Mouse (Mus musculus) fibroblast of lung, adult 2 months (primary cell): ENCODE data around the gene Hnrnpl.

Experiments used
- DNase-seq: peaks from one replicate; pipeline ENCODE4 v3.0.0-alpha.2; 2011; ENCODE audit warnings: low read depth

Gene Hnrnpl

DNA sequence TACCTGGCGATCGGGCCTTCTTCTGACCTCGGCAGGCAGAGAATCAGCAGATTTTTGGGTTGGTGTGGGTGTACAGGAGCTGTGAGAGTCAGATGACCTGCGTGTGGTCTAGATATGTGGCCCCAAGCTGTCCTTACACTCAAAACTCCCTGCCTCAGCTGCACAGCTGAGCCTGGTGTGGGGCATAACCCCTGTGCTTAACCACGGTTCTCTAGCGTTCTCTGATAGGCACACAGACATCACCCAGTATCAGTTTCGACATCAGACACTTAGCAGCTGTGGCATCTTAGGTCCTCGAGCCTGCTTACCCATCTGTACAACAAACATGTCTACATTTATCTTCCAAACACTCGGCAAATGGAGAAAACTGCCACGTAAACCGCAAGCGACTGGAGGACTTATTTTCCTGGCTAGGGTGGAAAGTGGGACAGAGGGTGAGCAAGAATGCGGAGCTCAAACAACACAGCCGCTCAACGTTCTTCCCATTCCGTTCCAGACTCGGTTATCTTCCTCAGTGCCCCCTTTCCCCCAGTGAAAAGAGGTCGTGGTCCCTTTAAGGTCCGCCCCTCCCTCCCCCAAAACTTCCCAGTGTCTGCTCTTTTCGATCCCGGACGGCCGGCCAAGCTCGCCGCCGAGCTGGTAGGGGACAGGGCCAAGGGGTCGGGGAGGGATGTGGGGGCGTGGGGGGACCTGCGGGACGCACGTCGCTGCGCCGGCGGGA is at the start of gene Hnrnpl:
Hnrnpl (plus strand) TSS at position 321 of the 721 bp plus-strand sequence.
- no peak for DNase-seq

DNA sequence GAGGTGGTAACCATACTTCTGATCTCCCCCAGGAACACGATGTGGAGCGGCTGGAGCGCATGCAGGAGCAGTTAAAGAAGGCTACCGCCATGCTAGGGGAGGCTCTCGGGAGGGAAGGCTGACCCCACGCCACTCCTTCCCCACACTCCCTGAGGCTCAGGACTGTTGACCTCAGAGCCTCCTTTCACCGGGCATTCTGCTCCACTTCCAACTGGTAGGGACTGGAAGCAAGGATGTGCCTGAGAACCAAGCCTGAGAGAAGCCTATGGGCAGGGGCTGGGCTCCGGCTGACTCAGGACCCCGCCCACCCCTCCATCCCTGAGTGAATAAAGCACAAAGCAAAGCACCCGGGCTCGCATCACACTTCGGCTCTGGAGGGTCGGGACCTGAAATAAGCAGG is 49.7 kb upstream of the Hnrnpl start:
- DNase-seq: no peak

DNA sequence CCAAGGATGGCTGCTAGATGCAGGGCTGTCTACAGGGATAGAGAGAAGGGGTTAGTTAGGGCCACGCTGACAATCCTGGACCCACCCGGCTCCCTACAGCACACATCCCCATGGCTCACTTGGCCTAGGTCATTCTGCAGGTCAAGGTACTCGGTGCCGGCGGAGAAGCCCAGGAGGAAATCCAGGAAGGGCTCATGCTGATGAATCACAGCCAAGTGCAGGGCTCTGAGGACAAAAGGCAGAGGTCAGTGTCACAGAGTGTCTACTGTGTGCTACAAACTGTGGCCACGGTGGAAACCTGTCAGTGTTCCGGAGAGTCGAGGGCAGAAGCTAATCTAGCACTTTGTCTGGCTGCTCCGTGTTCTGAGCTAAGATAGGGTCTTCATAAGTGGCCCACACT is 46.4 kb upstream of the Hnrnpl start:
- no peak for DNase-seq

DNA sequence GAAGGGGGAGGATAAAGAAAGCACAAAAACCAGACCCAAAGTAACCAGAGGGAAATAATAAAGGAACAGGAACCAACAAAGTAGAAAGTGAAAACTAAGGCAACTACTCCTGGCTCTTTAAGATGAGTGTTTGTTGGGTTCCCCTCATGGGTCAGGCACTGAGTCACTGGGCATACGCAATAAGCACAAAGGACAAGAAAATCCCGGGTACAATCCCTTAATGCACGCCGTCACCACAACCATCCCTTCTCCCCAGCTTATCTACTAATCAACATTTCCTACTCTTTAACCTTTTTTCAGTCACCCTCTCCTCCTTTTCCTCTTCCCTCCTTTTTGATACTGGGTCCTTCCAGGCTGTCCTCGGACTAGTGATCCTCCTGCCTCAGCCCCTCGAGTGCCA is 43.1 kb upstream of the Hnrnpl start:
- DNase-seq: no peak

DNA sequence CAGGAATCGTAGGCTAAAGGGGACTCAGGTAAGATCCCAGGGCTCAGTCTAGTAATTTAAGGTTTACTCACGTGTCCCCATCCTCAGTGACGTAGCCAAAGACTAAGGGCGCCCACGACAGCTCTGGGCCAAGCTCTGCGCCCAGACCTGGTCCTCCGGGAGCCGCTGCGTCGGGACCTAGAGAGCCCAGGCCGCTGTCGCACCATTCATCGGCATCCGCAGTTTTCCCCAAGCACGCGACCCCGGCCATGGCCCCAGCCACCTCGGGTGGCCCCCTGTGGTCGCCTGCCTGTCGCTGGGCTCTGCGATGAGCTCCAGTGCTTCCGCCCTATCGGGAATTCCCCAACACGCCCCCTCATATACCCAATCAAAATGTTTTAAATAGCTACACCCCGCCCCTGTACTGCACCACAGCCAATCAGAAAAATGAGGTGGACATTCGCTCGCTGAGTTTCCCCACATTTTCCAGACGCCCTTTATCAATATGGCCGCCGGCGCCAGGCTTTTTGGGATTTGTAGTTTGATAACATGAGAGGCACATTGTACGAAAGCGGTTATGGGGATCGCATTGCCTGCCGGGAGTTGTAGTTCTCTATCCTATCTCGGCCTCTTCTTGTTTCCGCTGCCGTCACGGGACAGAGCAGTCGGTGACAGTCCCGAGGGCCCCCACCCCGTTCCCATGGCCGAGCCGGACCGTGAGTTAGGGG is 42.0 kb upstream of the Hnrnpl start, which contains the start of gene Sirt2:
Sirt2 (plus strand) TSS at position 563 of the 707 bp plus-strand sequence.
- DNase-seq: peak; percentile 98

DNA sequence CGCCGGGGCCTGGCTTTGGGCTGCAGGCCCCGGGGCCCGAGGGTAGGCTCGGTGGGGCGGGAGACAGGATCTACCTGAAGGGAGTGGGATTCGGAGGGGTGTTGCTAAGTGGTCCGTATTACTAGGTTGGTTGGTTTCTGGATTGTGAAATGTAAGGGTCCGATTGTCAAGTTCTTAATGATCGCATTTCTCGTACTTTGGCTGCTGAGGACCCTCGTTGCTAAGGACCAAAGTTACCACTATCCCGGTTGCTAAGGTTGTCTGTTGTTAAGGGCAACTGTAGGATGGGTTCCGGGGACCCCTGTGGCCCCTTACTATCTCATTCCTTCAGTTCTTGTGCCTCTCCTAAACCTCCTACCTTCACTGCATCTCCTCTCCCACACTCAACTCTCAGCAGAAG is 41.4 kb upstream of the Hnrnpl start:
- DNase-seq: no peak

DNA sequence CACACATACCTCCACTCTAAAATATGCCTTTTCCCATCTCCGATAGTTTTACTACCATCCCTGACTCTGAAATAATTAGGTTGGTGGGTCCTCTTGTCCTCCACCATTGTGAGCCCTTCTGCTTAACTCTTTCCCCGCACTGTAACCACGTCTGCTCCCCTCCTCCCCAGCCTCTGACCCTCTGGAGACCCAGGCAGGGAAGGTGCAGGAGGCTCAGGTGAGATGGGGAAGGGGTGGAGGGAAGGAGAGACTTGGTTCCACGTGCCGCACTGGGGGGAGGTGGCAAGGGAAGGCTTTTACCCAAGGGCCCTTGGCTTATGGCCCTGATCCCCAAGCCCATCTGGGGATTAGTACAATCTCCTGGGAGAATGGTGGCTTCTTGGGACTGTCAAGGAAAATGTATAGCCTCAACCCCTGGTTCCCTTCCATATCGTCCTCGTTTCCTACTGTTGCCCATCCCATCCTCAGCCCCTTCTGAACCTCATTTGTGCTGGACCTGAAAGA is 40.8 kb upstream of the Hnrnpl start, which contains the start of gene Nfkbib:
Nfkbib (minus strand) TSS at position 51 of the 504 bp plus-strand sequence.
- no peak for DNase-seq

DNA sequence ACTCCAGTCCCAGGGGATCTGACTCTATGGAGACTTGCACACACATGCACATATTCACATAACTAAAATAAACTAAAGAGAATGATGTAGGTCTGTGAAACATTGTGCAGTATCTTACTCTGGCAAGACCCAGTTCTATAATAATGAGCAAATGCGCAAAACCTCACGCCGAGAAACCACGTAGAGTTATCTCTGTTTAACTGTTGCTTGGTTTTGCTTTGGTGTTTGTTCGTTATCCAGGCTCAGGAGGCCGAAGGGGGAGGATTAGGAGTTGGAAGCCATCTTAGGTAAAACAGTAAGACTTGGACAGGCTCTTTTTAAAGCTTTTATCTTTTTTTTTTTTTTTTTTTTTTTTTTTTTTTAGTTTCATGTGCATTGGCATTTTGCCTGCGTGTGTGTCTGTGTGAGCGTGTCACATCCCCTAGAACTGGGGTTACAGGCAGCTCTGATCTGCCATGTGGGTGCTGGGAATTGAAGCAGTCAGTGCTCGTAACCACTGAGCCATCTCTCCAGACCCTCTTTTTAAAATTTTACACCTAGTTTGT is 38.9 kb upstream of the Hnrnpl start:
- no peak for DNase-seq

DNA sequence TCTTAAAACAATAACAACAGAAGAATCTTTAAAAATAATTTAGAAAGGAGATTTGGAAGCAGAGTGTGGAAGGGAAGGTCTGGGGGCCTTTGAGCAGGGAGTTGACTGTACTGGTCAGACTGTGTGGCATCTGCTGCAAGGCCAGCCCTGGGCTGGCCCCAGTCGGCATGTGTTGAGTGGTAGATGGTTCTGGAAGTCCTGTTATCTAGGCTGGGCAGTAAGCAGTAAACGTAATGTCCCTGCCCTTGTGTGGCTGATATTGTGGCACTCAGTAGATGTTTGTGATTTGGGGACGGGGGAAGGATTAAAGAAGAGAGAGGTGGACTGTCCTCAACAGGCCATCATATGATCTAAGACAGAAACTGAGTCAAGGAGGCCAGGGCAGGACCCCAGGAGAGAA is 38.0 kb upstream of the Hnrnpl start:
- no peak for DNase-seq

DNA sequence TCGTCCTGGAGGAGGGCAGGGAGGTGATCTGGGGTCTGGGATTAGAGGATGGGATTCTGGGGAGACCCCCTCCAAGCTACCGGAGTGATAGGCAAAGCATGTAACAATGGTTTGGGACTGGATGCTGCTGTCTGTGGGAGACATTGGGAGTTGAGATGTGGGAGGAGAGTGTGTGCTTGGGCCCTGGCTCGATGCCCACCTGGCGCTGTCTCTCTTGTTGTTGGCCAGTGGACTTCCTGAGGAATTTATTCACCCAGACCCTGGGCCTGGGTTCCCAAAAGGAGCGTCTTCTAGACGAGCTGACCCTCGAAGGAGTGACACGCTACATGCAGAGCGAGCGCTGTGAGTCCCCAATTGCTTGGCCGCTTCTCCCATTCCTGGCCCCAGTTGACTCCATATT is 36.5 kb upstream of the Hnrnpl start:
- DNase-seq: no peak

DNA sequence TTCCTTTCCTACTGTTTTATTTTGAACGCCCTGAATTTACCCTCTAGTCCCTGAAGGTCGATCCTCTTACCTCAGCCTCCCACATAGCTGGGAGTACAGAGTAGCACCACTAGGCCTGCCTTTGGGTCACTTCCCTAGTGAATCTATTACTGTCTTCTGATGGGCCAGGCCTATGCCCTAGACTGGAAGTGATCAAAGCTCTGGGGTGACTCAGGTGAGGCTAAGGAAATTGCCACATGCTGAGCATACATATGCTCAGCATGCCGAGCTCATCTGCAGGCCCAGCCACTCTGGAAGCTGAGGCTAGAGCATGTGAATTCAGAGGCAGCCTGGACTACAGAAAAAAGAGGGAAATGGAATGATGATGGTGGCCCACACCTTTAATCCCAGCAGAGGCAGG is 35.2 kb upstream of the Hnrnpl start:
- DNase-seq: no peak

DNA sequence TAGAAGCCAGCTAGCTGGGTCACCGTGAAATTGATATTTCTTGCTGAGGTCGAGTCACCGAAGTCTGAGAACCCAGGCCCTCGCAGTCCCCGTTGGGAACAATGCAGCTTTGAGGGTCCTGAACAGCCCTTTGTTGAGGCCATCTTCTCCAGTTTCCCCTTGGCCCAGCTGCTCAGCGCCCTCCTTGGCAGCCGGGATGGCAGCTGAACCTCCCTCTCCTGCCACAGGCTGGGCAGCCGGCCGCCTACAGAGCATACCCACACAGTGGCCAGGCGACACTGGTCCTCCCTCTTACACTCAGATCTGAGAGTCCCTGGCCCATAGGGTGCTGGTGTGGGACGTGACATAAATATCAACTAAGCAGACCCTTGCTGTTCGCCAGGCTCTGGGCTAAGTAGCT is 34.2 kb upstream of the Hnrnpl start:
- no peak for DNase-seq

DNA sequence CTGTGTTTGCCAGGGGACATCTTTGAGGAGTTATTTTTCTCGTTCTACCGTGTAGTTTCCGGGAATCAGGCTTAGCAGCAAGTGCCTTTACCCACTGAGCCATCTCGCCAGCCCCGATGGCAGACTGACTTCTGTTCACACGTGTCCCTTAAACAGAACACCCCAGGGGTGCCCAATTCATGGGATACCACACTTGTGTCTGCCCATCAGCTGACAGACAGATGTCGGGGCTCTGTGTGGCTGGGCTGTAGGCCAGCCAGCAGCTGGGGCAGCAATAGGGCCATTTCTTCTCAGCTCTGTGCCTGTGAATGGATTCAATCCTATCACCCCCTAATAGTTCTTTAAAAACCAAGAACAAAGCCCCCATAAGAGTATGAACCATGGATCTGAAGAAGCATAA is 33.2 kb upstream of the Hnrnpl start:
- DNase-seq: no peak

DNA sequence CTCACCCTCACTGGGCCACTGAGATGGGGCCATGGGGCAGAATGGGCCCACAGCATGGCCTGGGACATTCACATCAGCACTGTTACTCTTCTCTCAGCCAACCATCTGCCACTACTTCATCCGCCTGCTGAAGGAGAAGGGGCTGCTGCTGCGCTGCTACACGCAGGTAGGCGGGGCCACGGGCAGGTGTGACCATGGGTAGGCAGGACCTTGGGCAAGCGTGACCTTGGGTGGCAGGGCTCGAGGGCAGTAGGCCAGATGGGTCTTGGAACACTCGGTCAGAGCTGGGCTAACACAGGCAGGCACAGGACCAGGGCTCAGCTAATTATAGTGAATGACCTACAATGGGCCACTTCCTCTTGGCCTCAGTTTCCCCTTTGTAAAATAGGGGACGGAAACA is 29.5 kb upstream of the Hnrnpl start:
- DNase-seq: no peak

DNA sequence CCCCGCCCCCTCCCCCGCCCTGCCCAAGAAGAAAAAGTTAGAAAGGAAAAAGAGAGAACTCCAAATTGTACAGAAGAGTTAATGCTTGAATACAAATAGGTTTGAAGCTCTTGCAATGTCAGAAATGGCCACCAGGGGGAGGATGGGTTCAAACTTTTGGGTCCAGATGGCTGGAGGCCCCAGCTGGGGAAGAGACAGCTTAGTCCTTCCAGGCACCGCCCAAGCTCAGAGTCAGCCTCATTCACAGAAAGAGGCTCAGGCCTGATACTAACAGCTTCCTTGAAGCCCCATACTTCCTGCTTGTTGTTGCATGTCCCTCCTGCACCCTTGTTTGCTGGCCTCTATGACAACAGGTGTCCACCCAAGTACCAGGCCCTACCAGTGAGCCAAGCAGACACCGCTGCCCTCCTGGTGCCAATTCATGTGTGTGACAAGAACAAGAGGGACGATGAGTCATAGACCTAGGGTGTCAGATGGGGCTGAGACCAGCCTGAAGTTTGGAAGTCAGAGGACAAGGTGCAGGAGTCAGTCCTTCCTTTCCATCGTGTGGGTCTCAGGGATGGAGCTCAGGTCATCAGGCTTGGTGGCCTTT is 28.2 kb upstream of the Hnrnpl start:
- DNase-seq: peak; percentile 66

DNA sequence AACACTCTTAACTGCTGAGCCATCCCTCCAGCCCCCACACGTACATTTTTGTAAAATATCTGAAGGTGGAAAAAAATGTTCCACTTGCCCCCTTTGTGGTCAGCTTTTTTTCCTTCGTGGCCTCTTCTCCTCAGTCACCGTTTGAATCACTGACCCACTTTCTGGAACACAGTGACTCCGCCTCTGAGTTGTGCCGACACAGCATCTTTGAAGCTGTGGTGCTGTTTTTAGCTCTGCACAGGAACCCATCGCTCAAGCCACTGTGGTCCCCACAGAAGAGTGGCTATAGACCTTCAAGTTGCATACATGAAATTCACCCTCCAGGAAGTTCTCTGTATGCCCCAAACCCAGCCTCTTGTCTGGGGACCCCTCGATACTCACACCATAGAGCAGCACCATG is 27.5 kb upstream of the Hnrnpl start:
- no peak for DNase-seq

DNA sequence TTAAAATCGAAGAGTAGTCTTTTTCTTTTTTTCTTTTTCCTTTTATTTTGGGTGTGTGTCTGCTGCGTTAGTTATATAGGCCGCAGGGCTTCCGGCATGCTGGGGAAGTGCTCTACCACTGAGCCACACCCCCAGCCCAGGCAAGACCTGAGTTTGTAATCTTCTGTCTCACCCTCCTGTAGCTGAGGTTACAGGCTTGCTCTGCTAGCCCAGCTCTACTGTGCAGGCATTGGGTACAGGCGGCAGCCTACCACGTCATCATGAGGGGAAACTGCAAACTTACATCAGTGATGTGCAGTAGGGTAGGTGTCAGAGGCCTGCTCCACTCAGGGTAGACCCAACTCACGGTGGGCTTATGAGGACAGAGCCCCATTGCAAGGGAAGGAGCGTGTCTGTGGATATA is 27.1 kb upstream of the Hnrnpl start:
- no peak for DNase-seq

DNA sequence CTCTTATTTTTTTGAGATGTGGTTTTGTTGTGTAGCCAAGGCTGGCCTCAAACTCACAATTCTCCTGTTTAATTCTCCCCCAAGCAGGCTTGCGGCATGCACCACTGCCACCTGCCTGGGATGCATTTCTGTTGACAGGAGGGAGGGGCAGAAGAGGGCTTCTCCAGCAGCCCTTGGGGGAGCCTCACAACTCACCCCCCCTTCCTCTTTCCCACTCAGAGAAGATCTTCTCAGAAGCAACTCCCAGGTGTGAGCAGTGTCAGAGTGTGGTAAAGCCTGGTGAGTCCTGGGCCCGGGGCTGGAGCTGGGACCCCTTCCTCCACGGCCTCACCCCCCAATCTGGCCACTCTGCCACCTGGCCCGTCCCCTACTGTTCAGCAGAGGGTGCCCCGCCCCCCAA is 23.2 kb upstream of the Hnrnpl start:
- DNase-seq: no peak

DNA sequence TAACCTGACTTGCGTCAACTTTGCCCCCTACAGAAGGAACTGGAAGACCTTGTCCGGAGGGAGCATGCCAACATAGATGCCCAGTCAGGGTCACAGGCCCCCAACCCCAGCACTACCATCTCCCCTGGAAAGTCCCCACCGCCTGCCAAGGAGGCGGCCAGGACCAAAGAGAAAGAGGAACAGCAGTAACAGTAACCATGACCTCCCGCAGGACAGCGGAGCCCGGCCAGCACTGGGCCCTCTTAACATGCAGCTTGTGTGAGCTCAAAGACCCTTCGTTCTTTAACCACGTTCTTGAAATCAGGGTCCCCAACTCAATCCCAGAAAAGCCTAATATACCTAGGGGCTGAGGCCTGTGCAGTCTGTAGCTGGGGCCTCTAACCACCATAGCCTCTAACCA is 20.5 kb upstream of the Hnrnpl start:
- no peak for DNase-seq

DNA sequence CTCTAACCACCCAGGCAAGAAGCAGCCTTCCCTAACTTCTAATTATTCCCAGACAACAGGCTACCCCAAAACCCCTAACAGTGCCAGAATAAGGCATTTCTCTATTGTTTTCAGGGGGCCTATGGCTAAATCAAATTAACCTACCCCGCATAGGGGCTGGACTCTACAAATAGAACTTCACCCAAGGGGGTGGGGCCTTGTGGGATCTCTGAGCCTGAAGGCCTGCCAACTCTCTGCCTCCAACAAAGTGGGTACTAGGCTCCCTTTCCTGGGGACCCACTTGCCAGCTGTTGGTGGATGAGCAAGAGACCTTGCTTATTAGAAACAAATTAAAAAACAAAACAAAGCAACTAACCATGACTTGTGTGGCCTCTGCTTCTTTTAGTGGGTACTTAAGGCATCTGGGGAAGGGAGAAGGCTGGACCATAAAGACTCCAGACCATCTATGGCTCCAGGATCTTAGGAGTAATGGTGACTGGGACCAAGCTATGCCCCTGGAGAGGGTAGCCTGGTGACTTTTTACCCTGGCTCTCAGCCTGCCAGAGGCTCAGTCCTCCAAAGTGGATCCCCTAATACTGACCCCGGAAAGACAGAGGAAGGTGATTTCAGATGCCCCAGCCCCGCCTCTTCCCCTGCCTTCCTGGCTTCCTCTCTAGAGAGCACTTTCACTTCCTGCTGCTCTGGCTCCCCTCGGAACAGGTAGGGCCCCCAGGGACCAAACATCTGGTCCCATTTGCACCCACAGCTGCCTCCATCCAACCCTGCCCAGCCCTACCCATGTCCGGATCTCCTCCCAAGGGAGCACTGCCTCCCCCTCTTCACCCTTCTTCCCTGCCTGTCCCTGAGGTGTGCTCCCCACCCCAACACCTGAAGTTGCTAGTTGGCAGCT is 19.8 kb upstream of the Hnrnpl start, which contains the start of gene Rinl:
Rinl (plus strand) TSS at position 663 of the 889 bp plus-strand sequence.
- no peak for DNase-seq

DNA sequence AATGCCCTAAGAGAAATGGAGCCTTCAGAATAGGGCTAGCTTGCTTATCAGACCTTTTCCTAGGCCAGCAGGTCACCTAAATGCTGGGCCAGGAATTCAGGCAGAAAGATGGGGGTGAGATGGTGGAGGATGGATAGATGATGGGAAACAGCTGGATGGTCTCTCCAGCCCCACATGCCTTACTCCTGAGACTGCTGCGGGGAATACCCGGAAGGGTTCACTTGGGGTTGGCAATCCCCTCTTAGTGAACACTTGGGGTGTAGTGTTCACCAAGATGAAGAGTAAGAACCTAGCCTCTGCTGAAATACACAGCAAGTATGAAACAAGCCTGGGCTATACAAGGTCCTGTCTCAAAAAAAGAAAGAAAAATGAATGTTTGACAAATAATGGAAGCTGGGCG is 19.1 kb upstream of the Hnrnpl start:
- no peak for DNase-seq
